Mouse (Mus musculus) hindbrain, embryonic 16.5 days (tissue): Measurements from ENCODE around the gene Mob2. TPM values are rescaled to one million over a fixed set of nuclear protein-coding genes. Genes with fewer than 3 reads are reported as not detected.

Experiments
- ATAC-seq: fragments of 200-750 bp; cut with Nextera tagmentation; 2 replicates; pipeline ENCODE4 v1.8.0; 2017; ENCODE audit warnings: moderate TSS enrichment, moderate library complexity
- H3K27ac ChIP-seq: fragments of 300-500 bp; sonication (generic); 2 replicates; pipeline ENCODE4 v1.5.1; 2014; ENCODE audit warnings: low read depth, mild to moderate bottlenecking, control low read depth, low read length, moderate library complexity
- H3K27me3 ChIP-seq: fragments of 300-500 bp; sonication (generic); replicated peaks from 2 replicates; pipeline ENCODE4 v1.6.1; 2014; ENCODE audit warnings: low read length; ENCODE audit not compliant: control insufficient read depth, insufficient read depth
- H3K36me3 ChIP-seq: fragments of 300-500 bp; sonication (generic); 2 replicates; pipeline ENCODE4 v1.6.1; 2014; ENCODE audit warnings: mild to moderate bottlenecking, low read length, moderate library complexity, mixed read lengths; ENCODE audit not compliant: control insufficient read depth, insufficient read depth
- H3K4me1 ChIP-seq: fragments of 300-500 bp; sonication (generic); 2 replicates; pipeline ENCODE4 v1.6.1; 2014; ENCODE audit warnings: low read depth, low read length; ENCODE audit not compliant: control insufficient read depth, insufficient read depth
- H3K4me2 ChIP-seq: fragments of 300-500 bp; sonication (generic); 2 replicates; pipeline ENCODE4 v1.6.1; 2014; ENCODE audit warnings: mild to moderate bottlenecking, low read length, control low read depth, moderate library complexity
- H3K4me3 ChIP-seq: fragments of 300-500 bp; sonication (generic); 2 replicates; pipeline ENCODE4 v1.5.1; 2014; ENCODE audit warnings: mild to moderate bottlenecking, low read length, control low read depth, moderate library complexity
- H3K9ac ChIP-seq: fragments of 300-500 bp; sonication (generic); 2 replicates; pipeline ENCODE4 v1.6.1; 2014; ENCODE audit warnings: low read depth, mild to moderate bottlenecking, control low read depth, low read length, moderate library complexity
- H3K9me3 ChIP-seq: fragments of 300-500 bp; sonication (generic); 2 replicates; pipeline ENCODE4 v1.6.1; 2014; ENCODE audit warnings: mild to moderate bottlenecking, low read length, moderate library complexity; ENCODE audit not compliant: control insufficient read depth
- WGBS: fragments of 180-500 bp; shearing (Covaris S2); extraction: QIAGEN DNeasy Blood & Tissue Kit; methylation state at CpG from one replicate; pipeline ENCODE4 v1.1.7; 2014; 5-methylcytosine and 5-hydroxymethylcytosine counted together
- polyA plus RNA-seq: library from polyadenylated mRNA; unstranded; fragments of >200 nt; fragmentation: Nextera tagmentation; extraction: Ambion mirVana; gene quantifications from 2 replicates; pipeline ENCODE4 v1.2.1, GENCODE M21; 2015

Gene Mob2
- polyA plus RNA-seq, 1 experiment from 2014 or later, result 52.7 TPM

- Histone ChIP-seq H3K36me3 (no peaks in the 10 kb centered on the region), H3K9me3 (no peaks in the 10 kb centered on the region), H3K27me3 (no peaks in the 10 kb centered on the region), H3K27ac (no peak overlapping the region), H3K4me1 (no peaks in the 10 kb centered on the region), H3K4me3 (no peak overlapping the region), H3K4me2 (no peak overlapping the region), H3K9ac (no peak overlapping the region)
- WGBS, result 23% methylated on average over 2 of the region's 2 CpGs
- no peak for ATAC-seq
Observed at GRCm38 (mm10) chr7:142045344-142045743, 15.5 kb downstream of the Mob2 start.

GRCm38 (mm10) chr7:142040756-142041155 lies 20.1 kb downstream of the Mob2 start:
- 95% methylated on average over 3 of the region's 3 CpGs for WGBS
- Histone ChIP-seq H3K4me1 (no peaks in the 10 kb centered on the region), H3K4me3 (no peak overlapping the region), H3K9me3 (no peaks in the 10 kb centered on the region), H3K36me3 (no peaks in the 10 kb centered on the region), H3K27ac (no peak overlapping the region), H3K27me3 (no peaks in the 10 kb centered on the region), H3K4me2 (no peak overlapping the region), H3K9ac (no peak overlapping the region)
- ATAC-seq, result no peak

- no peak for ATAC-seq
- Histone ChIP-seq H3K4me2 (no peak overlapping the region), H3K9me3 (no peaks in the 10 kb centered on the region), H3K9ac (no peak overlapping the region), H3K27ac (no peak overlapping the region), H3K36me3 (no peaks in the 10 kb centered on the region), H3K4me1 (0 out of 2 replicates have a peak, but pooled peaks cover 3% of the 10 kb centered on the region), H3K27me3 (no peaks in the 10 kb centered on the region), H3K4me3 (no peak overlapping the region)
- WGBS, result 81% methylated on average over 4 of the region's 4 CpGs
Observed at GRCm38 (mm10) chr7:142037553-142038170, 23.2 kb downstream of the Mob2 start.

- 74% methylated on average over 2 of the region's 2 CpGs for WGBS
- H3K9ac ChIP-seq, result no peak overlapping the region
Observed at GRCm38 (mm10) chr7:142035048-142035811, 25.6 kb downstream of the Mob2 start.

GRCm38 (mm10) chr7:142034198-142034597 lies 26.7 kb downstream of the Mob2 start:
- H3K9ac ChIP-seq, result no peak overlapping the region
- no peaks in the 10 kb centered on the region for H3K36me3 ChIP-seq
- H3K4me1 ChIP-seq, result 0 out of 2 replicates have a peak, but pooled peaks cover 3% of the 10 kb centered on the region
- H3K27me3 ChIP-seq, result no peaks in the 10 kb centered on the region
- H3K4me2 ChIP-seq, result no peak overlapping the region
- H3K9me3 ChIP-seq, result no peaks in the 10 kb centered on the region
- no peak overlapping the region for H3K27ac ChIP-seq
- 83% methylated on average over 2 of the region's 2 CpGs for WGBS
- ATAC-seq, result no peak
- H3K4me3 ChIP-seq, result no peak overlapping the region

More at GRCm38 (mm10) chr7:142035048-142035811, 25.6 kb downstream of the Mob2 start:
- ATAC-seq, result no peak
- Histone ChIP-seq H3K27ac (no peak overlapping the region), H3K4me3 (no peak overlapping the region), H3K4me2 (no peak overlapping the region), H3K36me3 (no peaks in the 10 kb centered on the region), H3K27me3 (no peaks in the 10 kb centered on the region), H3K4me1 (0 out of 2 replicates have a peak, but pooled peaks cover 3% of the 10 kb centered on the region), H3K9me3 (no peaks in the 10 kb centered on the region)

- no peak overlapping the region for H3K27ac ChIP-seq
- H3K4me2 ChIP-seq, result no peak overlapping the region
- no peak for ATAC-seq
Observed at GRCm38 (mm10) chr7:142030073-142030472, 30.8 kb downstream of the Mob2 start.

GRCm38 (mm10) chr7:142025926-142026325 lies 34.9 kb downstream of the Mob2 start:
- no peaks in the 10 kb centered on the region; the same call in 1 of the 2 replicates for H3K4me1 ChIP-seq
- 76% methylated on average over 4 of the region's 4 CpGs for WGBS
- no peak overlapping the region for H3K4me3 ChIP-seq
- no peak overlapping the region for H3K9ac ChIP-seq
- H3K4me2 ChIP-seq, result no peak overlapping the region
- ATAC-seq, result no peak
- no peaks in the 10 kb centered on the region for H3K36me3 ChIP-seq
- no peak overlapping the region for H3K27ac ChIP-seq
- H3K27me3 ChIP-seq, result no peaks in the 10 kb centered on the region
- no peaks in the 10 kb centered on the region for H3K9me3 ChIP-seq

More at GRCm38 (mm10) chr7:142030073-142030472, 30.8 kb downstream of the Mob2 start:
- Histone ChIP-seq H3K9me3 (no peaks in the 10 kb centered on the region), H3K36me3 (no peaks in the 10 kb centered on the region), H3K4me1 (peaks cover 3% of the 10 kb centered on the region; the same call in 1 of the 2 replicates), H3K4me3 (no peak overlapping the region), H3K9ac (no peak overlapping the region), H3K27me3 (no peaks in the 10 kb centered on the region)

- no peaks in the 10 kb centered on the region for H3K36me3 ChIP-seq
- H3K27me3 ChIP-seq, result no peaks in the 10 kb centered on the region
- no peak overlapping the region for H3K27ac ChIP-seq
- WGBS, result 49% methylated on average over 2 of the region's 2 CpGs
- H3K4me3 ChIP-seq, result no peak overlapping the region
- no peak overlapping the region for H3K4me2 ChIP-seq
- no peaks in the 10 kb centered on the region; the same call in 1 of the 2 replicates for H3K4me1 ChIP-seq
- ATAC-seq, result no peak
- no peak overlapping the region for H3K9ac ChIP-seq
- H3K9me3 ChIP-seq, result no peaks in the 10 kb centered on the region
Observed at GRCm38 (mm10) chr7:142025196-142025595, 35.7 kb downstream of the Mob2 start.

GRCm38 (mm10) chr7:142020827-142021226 lies 40.0 kb downstream of the Mob2 start:
- WGBS, result 72% methylated on average over 3 of the region's 3 CpGs
- H3K9me3 ChIP-seq, result no peaks in the 10 kb centered on the region
- no peaks in the 10 kb centered on the region; the same call in 1 of the 2 replicates for H3K4me1 ChIP-seq
- ATAC-seq, result no peak
- no peak overlapping the region for H3K9ac ChIP-seq
- no peak overlapping the region for H3K4me3 ChIP-seq
- no peak overlapping the region for H3K4me2 ChIP-seq
- no peak overlapping the region for H3K27ac ChIP-seq
- no peaks in the 10 kb centered on the region for H3K27me3 ChIP-seq
- H3K36me3 ChIP-seq, result peaks cover 2% of the 10 kb centered on the region; the same call in 1 of the 2 replicates
